Mouse (Mus musculus) bone marrow, adult 2 months (tissue): Measurements from ENCODE around the gene Upk3a. TPM values are rescaled to one million over a fixed set of nuclear protein-coding genes. Genes with fewer than 3 reads are reported as not detected.
A peak's percentile ranks its signal among the peaks of the same experiment; 100 is the strongest.

Source experiments
- H3K27ac ChIP-seq: fragments of 200-500 bp; 2 replicates; pipeline ENCODE4 v1.5.1; 2012; ENCODE audit warnings: low read depth, mild to moderate bottlenecking, control low read depth, inconsistent platforms, low read length; ENCODE audit not compliant: control insufficient read depth, poor library complexity, insufficient read depth
- H3K4me1 ChIP-seq: fragments of 200-500 bp; 2 replicates; pipeline ENCODE4 v1.6.1; 2011; ENCODE audit warnings: low read length; ENCODE audit not compliant: control insufficient read depth, insufficient read depth
- H3K4me3 ChIP-seq: fragments of 200-500 bp; replicated peaks from 2 replicates; pipeline ENCODE3; 2011; ENCODE audit warnings: mild to moderate bottlenecking, low read depth, low read length, control low read depth; ENCODE audit not compliant: control insufficient read depth
- CTCF ChIP-seq: fragments of 200-500 bp; IDR thresholded peaks from 2 replicates; pipeline ENCODE4 v1.5.1; 2011; ENCODE audit warnings: low read length, control low read depth; ENCODE audit not compliant: control insufficient read depth, insufficient read depth
- POLR2A ChIP-seq: fragments of 200-500 bp; IDR thresholded peaks from 2 replicates; pipeline ENCODE4 v1.6.1; 2011; ENCODE audit warnings: low read depth, mild to moderate bottlenecking, control low read depth, low read length, borderline replicate concordance; ENCODE audit not compliant: control insufficient read depth
- WGBS: fragments of 180-500 bp; shearing (Covaris S2); methylation state at CpG from one replicate; pipeline ENCODE4 v1.1.7; 2018; 5-methylcytosine and 5-hydroxymethylcytosine counted together
- polyA plus RNA-seq: library from polyadenylated mRNA; stranded (reverse); fragments of >200 nt; gene quantifications from 2 replicates; pipeline ENCODE4 v1.2.4, GENCODE M21; 2011; ENCODE audit warnings: low replicate concordance; ENCODE audit not compliant: missing spikeins, insufficient read depth, insufficient read length

Upk3a gene
- polyA plus RNA-seq, 1 experiment: not detected

GRCm38 (mm10) chr15:84995041-84995440, 21.9 kb upstream of the Upk3a start:
- Histone ChIP-seq H3K4me3 (no peak overlapping the region), H3K4me1 (peaks cover 11% of the 10 kb centered on the region), H3K27ac (peak overlapping the region; percentile 85)
- no peak for TF ChIP-seq CTCF
- TF ChIP-seq POLR2A: no peak
- WGBS: 27% methylated on average over 6 of the region's 6 CpGs

- 5% methylated on average over 1 of the region's 1 CpGs for WGBS
- no peak overlapping the region for H3K27ac ChIP-seq
Measured at GRCm38 (mm10) chr15:84995967-84996366, 21.0 kb upstream of the Upk3a start.

GRCm38 (mm10) chr15:84997768-84998454, 19.0 kb upstream of the Upk3a start:
- Histone ChIP-seq H3K4me1 (peaks cover 11% of the 10 kb centered on the region), H3K4me3 (no peak overlapping the region), H3K27ac (no peak overlapping the region)
- 75% methylated on average over 14 of the region's 14 CpGs for WGBS
- TF ChIP-seq CTCF (no peak), POLR2A (no peak)

More at GRCm38 (mm10) chr15:84995967-84996366, 21.0 kb upstream of the Upk3a start:
- TF ChIP-seq POLR2A (no peak), CTCF (peak; percentile 80)
- H3K4me1 ChIP-seq: peaks cover 11% of the 10 kb centered on the region
- H3K4me3 ChIP-seq: no peak overlapping the region

GRCm38 (mm10) chr15:84999911-85000310, 17.0 kb upstream of the Upk3a start:
- Histone ChIP-seq H3K27ac (no peak overlapping the region), H3K4me3 (no peak overlapping the region), H3K4me1 (peaks cover 2% of the 10 kb centered on the region; the same call in 1 of the 2 replicates)
- TF ChIP-seq CTCF: no peak
- WGBS: 60% methylated on average over 7 of the region's 7 CpGs

- TF ChIP-seq CTCF: peak; percentile 88
- TF ChIP-seq POLR2A: no peak
- 24% methylated on average over 29 of the region's 29 CpGs for WGBS
- Histone ChIP-seq H3K27ac (no peak overlapping the region), H3K4me1 (peaks cover 1% of the 10 kb centered on the region; the same call in 1 of the 2 replicates), H3K4me3 (no peak overlapping the region)
Measured at GRCm38 (mm10) chr15:85000984-85001982, 15.7 kb upstream of the Upk3a start.

- Histone ChIP-seq H3K4me3 (no peak overlapping the region), H3K4me1 (no peaks in the 10 kb centered on the region), H3K27ac (no peak overlapping the region)
- 79% methylated on average over 8 of the region's 8 CpGs for WGBS
- TF ChIP-seq POLR2A (no peak), CTCF (no peak)
Measured at GRCm38 (mm10) chr15:85009666-85010065, 7.3 kb upstream of the Upk3a start.

- Histone ChIP-seq H3K4me3 (no peak overlapping the region), H3K27ac (no peak overlapping the region), H3K4me1 (no peaks in the 10 kb centered on the region)
- 57% methylated on average over 19 of the region's 19 CpGs for WGBS
- TF ChIP-seq CTCF (no peak), POLR2A (no peak)
Measured at GRCm38 (mm10) chr15:85011895-85012661, 4.9 kb upstream of the Upk3a start.
